ENCODE assay signal across 23 mouse cellular contexts in genomic region chr19:17316311-17317003, GRCm38 (mm10). TPM values are rescaled to one million over a fixed set of nuclear protein-coding genes. Genes with fewer than 3 reads are reported as not detected.
A peak's percentile ranks its signal among the peaks of the same experiment; 100 is the strongest.
DNase-seq lines count a peak whose midpoint lies in the region; ATAC-seq and TF ChIP-seq lines count a peak whose summit lies in the region.
"Had no signal": no experiment of that assay in that cellular context is flagged by ENCODE, and none has a peak within 500 bp of the region (broad histone marks: within the 10 kb centered on the region; RNA-seq: fewer than 3 reads in every experiment).

No protein-coding gene starts in this region.

- H3K4me1 ChIP-seq in intestine, embryonic 15.5 days (replicated peaks), result no peaks in the 10 kb centered on the region
- H3K4me1 ChIP-seq in intestine, postnatal 0 days (replicated peaks; ENCODE audit: control insufficient read depth, insufficient read depth, low read length), result no peaks in the 10 kb centered on the region
- H3K4me1 ChIP-seq: embryonic facial prominence, embryonic 15.5 days; forebrain, embryonic 13.5 days; forebrain, embryonic 15.5 days had no signal

- intact Hi-C loops in left cerebral cortex, postnatal 14 days (cut with DNase I), result no loop called here

- no peak overlapping the region for H3K27ac ChIP-seq in intestine, embryonic 15.5 days
- no peak overlapping the region for H3K27ac ChIP-seq in intestine, postnatal 0 days (ENCODE audit: low read depth, low read length)
- H3K27ac ChIP-seq: embryonic facial prominence, embryonic 13.5 days; embryonic facial prominence, embryonic 15.5 days; forebrain, embryonic 13.5 days; forebrain, embryonic 15.5 days had no signal

- no peak overlapping the region for H3K9ac ChIP-seq in intestine, embryonic 15.5 days
- H3K9ac ChIP-seq in intestine, postnatal 0 days (ENCODE audit: low read depth, low read length), result no peak overlapping the region
- H3K9ac ChIP-seq: embryonic facial prominence, embryonic 13.5 days; embryonic facial prominence, embryonic 15.5 days; forebrain, embryonic 13.5 days; forebrain, embryonic 15.5 days; forebrain, postnatal 0 days had no signal

- DNase-seq in heart, adult 11 months, result peak; percentile 68
- DNase-seq in heart, adult 18-20 months, result no peak
- DNase-seq in left cerebral cortex, postnatal 14 days (ENCODE audit: low spot score in 2 of 2), result no peak
- DNase-seq in embryo, embryonic 9.5 days (ENCODE audit: extremely low spot score), result no peak
- no peak for DNase-seq in yolk sac, embryonic 10.5 days (ENCODE audit: low spot score)
- DNase-seq: adrenal gland, adult 8-10 months; adrenal gland, postnatal 14 days; adrenal gland, postnatal 36 days; cerebellum, adult 11-12 months; cerebellum, adult 2 months; cerebellum, adult 9-10 months; cerebellum, postnatal 10 days; cerebellum, postnatal 25 days; forebrain, postnatal 0 days had no signal

- ATAC-seq in intestine, embryonic 15.5 days, result peak; percentile 91
- peak; percentile 95 for ATAC-seq in intestine, postnatal 0 days
- ATAC-seq: activated CD4-positive, CD25-positive, alpha-beta regulatory T cell, adult 4 months; forebrain, embryonic 13.5 days; forebrain, embryonic 15.5 days; forebrain, postnatal 0 days; Patski had no signal

- H3K4me2 ChIP-seq in intestine, embryonic 15.5 days (replicated peaks), result no peak overlapping the region
- H3K4me2 ChIP-seq in intestine, postnatal 0 days (replicated peaks; ENCODE audit: low read depth), result no peak overlapping the region
- H3K4me2 ChIP-seq: embryonic facial prominence, embryonic 13.5 days; embryonic facial prominence, embryonic 15.5 days; forebrain, embryonic 13.5 days; forebrain, embryonic 15.5 days had no signal

- 75% methylated on average over 2 of the region's 2 CpGs for WGBS in intestine, embryonic 15.5 days
- WGBS in intestine, postnatal 0 days, result 72% methylated on average over 2 of the region's 2 CpGs

- H3K4me3 ChIP-seq in intestine, embryonic 15.5 days (replicated peaks), result no peak overlapping the region
- H3K4me3 ChIP-seq in intestine, postnatal 0 days (ENCODE audit: low read depth, low read length), result no peak overlapping the region
- H3K4me3 ChIP-seq: embryonic facial prominence, embryonic 13.5 days; embryonic facial prominence, embryonic 15.5 days; forebrain, embryonic 13.5 days; forebrain, embryonic 15.5 days had no signal

- H3K27me3 ChIP-seq in intestine, embryonic 15.5 days (replicated peaks), result no peaks in the 10 kb centered on the region
- H3K27me3 ChIP-seq in intestine, postnatal 0 days (replicated peaks; ENCODE audit: control insufficient read depth, insufficient read depth, low read length), result no peaks in the 10 kb centered on the region
- H3K27me3 ChIP-seq: embryonic facial prominence, embryonic 13.5 days; embryonic facial prominence, embryonic 15.5 days; forebrain, embryonic 13.5 days; forebrain, embryonic 15.5 days; Patski had no signal

- H3K36me3 ChIP-seq in intestine, embryonic 15.5 days, result no peaks in the 10 kb centered on the region
- no peaks in the 10 kb centered on the region for H3K36me3 ChIP-seq in intestine, postnatal 0 days (ENCODE audit: control insufficient read depth, insufficient read depth)
- H3K36me3 ChIP-seq: embryonic facial prominence, embryonic 13.5 days; embryonic facial prominence, embryonic 15.5 days; forebrain, embryonic 15.5 days had no signal

- TF ChIP-seq CTCF in intestine, postnatal 0 days (IDR thresholded peaks at IDR 0.05; ENCODE audit: low read depth), result no peak

- no peaks in the 10 kb centered on the region for H3K9me3 ChIP-seq in intestine, embryonic 15.5 days
- H3K9me3 ChIP-seq in intestine, postnatal 0 days (ENCODE audit: control insufficient read depth), result no peaks in the 10 kb centered on the region
- H3K9me3 ChIP-seq: embryonic facial prominence, embryonic 13.5 days; embryonic facial prominence, embryonic 15.5 days; forebrain, embryonic 13.5 days; forebrain, embryonic 15.5 days had no signal

RNA-seq across cellular contexts. Expression of gene Gcnt1, which starts 56.2 kb away (rescaled TPM):
- 10 to 100 TPM; 17.0 to 17.3 TPM for total RNA-seq in heart, adult 18-20 months (2021)
- polyA plus RNA-seq in intestine, embryonic 15.5 days (2015; fragmentation: Nextera tagmentation; extraction: Ambion mirVana), result 4.3 and 5.1 TPM in 2 replicates
- polyA plus RNA-seq in intestine, postnatal 0 days (2015; fragmentation: Nextera tagmentation; extraction: Ambion mirVana), result 1.1 and 1.4 TPM in 2 replicates
- total RNA-seq in left cerebral cortex, postnatal 14 days (2021), result 1 to 10 TPM; 2.0 to 2.2 TPM
- total RNA-seq: MEL had no signal

Comparison
In these comparisons a context has a peak if more than half of its experiments do, and no peak if none do; other contexts are left out.
1. RNA of gene Gcnt1, which starts 56.2 kb away (total RNA-seq): 17.0 to 17.3 TPM in heart, adult 18-20 months; 2.0 to 2.2 TPM in left cerebral cortex, postnatal 14 days; every median in the first group is over 4 times any median in the second.